Mouse (Mus musculus) kidney, adult 18-20 months (tissue): ENCODE measurements around the gene Aff3.

ENCODE experiments used
- DNase-seq: peaks from one replicate; pipeline ENCODE4 v3.0.0; 2021

The Aff3 gene

GRCm38 (mm10) chr1:38532581-38532980 lies 132.2 kb downstream of the Aff3 start:
- no peak for DNase-seq

- DNase-seq, result no peak
Measured at GRCm38 (mm10) chr1:38528607-38529006, 136.1 kb downstream of the Aff3 start.

- no peak for DNase-seq
Measured at GRCm38 (mm10) chr1:38526568-38526967, 138.2 kb downstream of the Aff3 start.

- no peak for DNase-seq
Measured at GRCm38 (mm10) chr1:38521651-38522050, 143.1 kb downstream of the Aff3 start.

- no peak for DNase-seq
Measured at GRCm38 (mm10) chr1:38516225-38516624, 148.5 kb downstream of the Aff3 start.

GRCm38 (mm10) chr1:38514634-38515011 lies 150.1 kb downstream of the Aff3 start:
- DNase-seq, result no peak

GRCm38 (mm10) chr1:38513970-38514633 lies 150.7 kb downstream of the Aff3 start:
- no peak for DNase-seq

- DNase-seq, result no peak
Measured at GRCm38 (mm10) chr1:38512258-38513081, 152.3 kb downstream of the Aff3 start.

GRCm38 (mm10) chr1:38511076-38511475 lies 153.7 kb downstream of the Aff3 start:
- no peak for DNase-seq

GRCm38 (mm10) chr1:38509301-38509700 lies 155.5 kb downstream of the Aff3 start:
- DNase-seq, result no peak

- DNase-seq, result no peak
Measured at GRCm38 (mm10) chr1:38507636-38508179, 157.0 kb downstream of the Aff3 start.

GRCm38 (mm10) chr1:38506396-38506795 lies 158.4 kb downstream of the Aff3 start:
- DNase-seq, result no peak

- DNase-seq, result no peak
Measured at GRCm38 (mm10) chr1:38503431-38504089, 161.2 kb downstream of the Aff3 start.

- no peak for DNase-seq
Measured at GRCm38 (mm10) chr1:38502797-38503196, 162.0 kb downstream of the Aff3 start.

- no peak for DNase-seq
Measured at GRCm38 (mm10) chr1:38501231-38501630, 163.5 kb downstream of the Aff3 start.

GRCm38 (mm10) chr1:38499500-38499899 lies 165.3 kb downstream of the Aff3 start:
- DNase-seq, result no peak

- DNase-seq, result no peak
Measured at GRCm38 (mm10) chr1:38497576-38497975, 167.2 kb downstream of the Aff3 start.

- DNase-seq, result no peak
Measured at GRCm38 (mm10) chr1:38496886-38497528, 167.7 kb downstream of the Aff3 start.

GRCm38 (mm10) chr1:38495284-38495683 lies 169.5 kb downstream of the Aff3 start:
- DNase-seq, result no peak

GRCm38 (mm10) chr1:38489733-38490132 lies 175.0 kb downstream of the Aff3 start:
- DNase-seq, result no peak

- no peak for DNase-seq
Measured at GRCm38 (mm10) chr1:38488667-38489210, 176.0 kb downstream of the Aff3 start.

GRCm38 (mm10) chr1:38487884-38488283 lies 176.9 kb downstream of the Aff3 start:
- no peak for DNase-seq

- no peak for DNase-seq
Measured at GRCm38 (mm10) chr1:38483191-38483590, 181.6 kb downstream of the Aff3 start.
